Mouse (Mus musculus) hindbrain, embryonic 11.5 days (tissue): ENCODE measurements around the gene Hoxc9. TPM values are rescaled to one million over a fixed set of nuclear protein-coding genes. Genes with fewer than 3 reads are reported as not detected.

Experiments
- ATAC-seq: fragments of 200-750 bp; cut with Nextera tagmentation; 2 replicates; pipeline ENCODE4 v1.8.0; 2017; ENCODE audit warnings: mild to moderate bottlenecking, moderate TSS enrichment, moderate library complexity; ENCODE audit not compliant: low FRiP score
- DNase-seq: peaks from one replicate; pipeline ENCODE4 v3.0.0-alpha.2; 2015; ENCODE audit warnings: low spot score
- H3K27ac ChIP-seq: fragments of 300-500 bp; sonication (generic); 2 replicates; pipeline ENCODE4 v1.5.1; 2014; ENCODE audit warnings: mild to moderate bottlenecking, low read depth, low read length
- H3K27me3 ChIP-seq: fragments of 300-500 bp; sonication (generic); 2 replicates; pipeline ENCODE4 v1.6.1; 2014; ENCODE audit warnings: mild to moderate bottlenecking, low read length, moderate library complexity, mixed read lengths; ENCODE audit not compliant: control insufficient read depth, insufficient read depth
- H3K36me3 ChIP-seq: fragments of 300-500 bp; sonication (generic); 2 replicates; pipeline ENCODE4 v1.6.1; 2014; ENCODE audit warnings: mild to moderate bottlenecking, low read length, moderate library complexity, mixed read lengths; ENCODE audit not compliant: control insufficient read depth, insufficient read depth
- H3K4me1 ChIP-seq: fragments of 300-500 bp; sonication (generic); replicated peaks from 2 replicates; pipeline ENCODE4 v1.6.1; 2014; ENCODE audit warnings: low read length, mixed read lengths; ENCODE audit not compliant: control insufficient read depth, insufficient read depth
- H3K4me2 ChIP-seq: fragments of 300-500 bp; sonication (generic); replicated peaks from 2 replicates; pipeline ENCODE4 v1.6.1; 2014; ENCODE audit warnings: mild to moderate bottlenecking, low read depth, low read length
- H3K4me3 ChIP-seq: fragments of 300-500 bp; sonication (generic); 2 replicates; pipeline ENCODE4 v1.5.1; 2014; ENCODE audit warnings: low read depth, low read length
- H3K9ac ChIP-seq: fragments of 300-500 bp; sonication (generic); 2 replicates; pipeline ENCODE4 v1.6.1; 2014; ENCODE audit warnings: low read depth, low read length
- H3K9me3 ChIP-seq: fragments of 300-500 bp; sonication (generic); 2 replicates; pipeline ENCODE4 v1.6.1; 2016; ENCODE audit warnings: low read length; ENCODE audit not compliant: control insufficient read depth
- WGBS: fragments of 180-500 bp; shearing (Covaris S2); extraction: QIAGEN DNeasy Blood & Tissue Kit; methylation state at CpG from one replicate; pipeline ENCODE4 v1.1.7; 2014; 5-methylcytosine and 5-hydroxymethylcytosine counted together
- polyA plus RNA-seq: library from polyadenylated mRNA; unstranded; fragments of >200 nt; fragmentation: Nextera tagmentation; extraction: Ambion mirVana; gene quantifications from 2 replicates; pipeline ENCODE4 v1.2.1, GENCODE M21; 2014

Gene Hoxc9
- polyA plus RNA-seq, 1 experiment from 2014 or later = not detected

DNA sequence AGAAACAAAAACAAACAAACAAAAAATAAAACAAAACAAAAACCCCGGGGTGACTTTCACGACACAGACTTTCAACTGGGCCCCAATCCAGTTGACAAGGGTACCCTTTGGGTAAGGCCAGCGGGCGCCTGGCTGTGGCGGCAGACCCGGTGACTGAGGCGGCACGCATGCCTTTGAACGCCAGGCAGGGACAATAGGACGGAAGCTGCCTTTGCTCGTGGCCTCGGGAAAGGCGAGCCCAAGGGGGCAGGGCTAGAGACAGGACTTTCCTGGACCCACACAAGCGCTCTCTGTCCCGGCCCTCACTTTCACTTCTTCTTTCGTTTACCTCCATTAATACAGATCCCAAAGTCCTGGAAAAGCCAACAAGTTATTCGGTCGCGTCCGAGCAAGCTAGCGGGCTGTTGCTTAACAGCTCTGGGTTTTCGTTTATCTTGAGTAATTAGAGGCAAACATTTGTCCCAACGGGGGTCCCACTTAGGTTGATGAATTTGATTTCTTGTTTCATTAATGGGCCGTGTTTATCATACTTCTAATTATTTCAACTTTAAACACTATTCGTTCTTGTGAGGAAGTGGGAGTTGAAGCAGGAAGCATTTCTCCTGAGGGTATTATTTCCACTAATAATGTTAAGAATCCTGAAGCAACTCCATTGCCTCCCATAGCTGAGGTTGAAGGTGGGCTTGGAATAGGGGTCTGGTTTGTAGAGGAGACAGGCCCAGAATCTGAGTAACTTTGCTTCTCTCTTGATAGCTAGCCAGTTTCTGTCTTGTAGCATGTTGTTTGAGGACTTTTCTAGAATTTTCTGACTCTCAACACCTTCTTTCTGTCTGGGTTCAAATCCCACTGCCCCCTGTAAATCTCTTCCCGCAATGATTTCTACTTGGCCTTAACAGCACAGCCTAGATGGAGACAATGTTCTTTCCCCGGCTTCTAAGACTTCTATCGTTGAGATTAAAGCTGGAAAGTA, 12.3 kb upstream of the Hoxc9 start:
- Histone ChIP-seq H3K9ac (no peak overlapping the region), H3K36me3 (no peaks in the 10 kb centered on the region), H3K4me1 (no peaks in the 10 kb centered on the region), H3K4me2 (no peak overlapping the region), H3K9me3 (no peaks in the 10 kb centered on the region), H3K27me3 (peaks cover 95% of the 10 kb centered on the region), H3K27ac (no peak overlapping the region), H3K4me3 (no peak overlapping the region)
- 2% methylated on average over 28 of the region's 28 CpGs for WGBS
- no peak for DNase-seq
- ATAC-seq = no peak

DNA sequence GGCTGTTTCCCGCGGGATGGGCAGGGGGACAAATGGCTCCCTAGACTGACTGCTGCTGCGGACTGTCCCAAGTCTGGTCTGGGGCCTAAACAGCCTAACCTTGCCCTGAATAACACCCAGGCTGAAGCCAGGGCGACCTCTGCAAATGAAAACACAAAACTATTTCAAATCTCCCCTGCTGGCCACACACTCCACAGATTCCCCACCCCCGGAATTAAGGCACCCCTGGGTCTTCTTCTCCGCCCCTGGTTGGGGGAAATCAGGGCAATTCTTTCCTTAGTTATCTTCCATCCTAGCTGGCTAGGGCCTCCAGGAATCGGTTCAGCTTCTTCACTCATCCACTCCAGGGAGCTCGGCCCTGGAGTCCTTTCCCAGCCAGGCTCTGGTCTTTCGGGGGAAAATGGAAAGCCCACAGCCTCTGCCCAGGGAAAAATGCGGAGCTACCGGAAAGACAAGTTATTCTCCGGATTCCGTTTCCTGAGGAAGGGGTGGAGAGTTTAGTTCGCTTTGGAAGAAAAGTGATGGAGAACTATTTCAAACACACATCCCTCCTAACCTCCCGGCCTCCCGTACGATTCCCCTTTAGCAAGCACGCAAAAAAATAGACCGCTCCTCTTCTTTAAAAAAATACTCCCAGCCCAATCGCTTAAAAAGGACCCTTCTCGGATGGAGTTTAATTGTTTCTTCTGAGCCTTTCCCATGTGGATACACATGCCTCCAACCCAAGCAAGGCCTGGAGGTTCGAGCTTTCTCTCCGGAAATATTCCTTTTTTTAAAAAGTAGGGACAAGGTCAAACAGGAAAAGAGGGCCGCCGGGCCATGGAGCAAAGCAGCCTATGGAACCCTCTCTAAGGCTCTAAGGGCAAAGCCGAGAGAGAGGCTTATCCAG, 11.0 kb upstream of the Hoxc9 start:
- WGBS = 5% methylated on average over 26 of the region's 26 CpGs
- Histone ChIP-seq H3K9ac (no peak overlapping the region), H3K27me3 (peaks cover 96% of the 10 kb centered on the region), H3K4me3 (no peak overlapping the region), H3K36me3 (no peaks in the 10 kb centered on the region), H3K9me3 (no peaks in the 10 kb centered on the region), H3K4me1 (no peaks in the 10 kb centered on the region), H3K4me2 (no peak overlapping the region), H3K27ac (no peak overlapping the region)
- DNase-seq (no peak), ATAC-seq (no peak)

DNA sequence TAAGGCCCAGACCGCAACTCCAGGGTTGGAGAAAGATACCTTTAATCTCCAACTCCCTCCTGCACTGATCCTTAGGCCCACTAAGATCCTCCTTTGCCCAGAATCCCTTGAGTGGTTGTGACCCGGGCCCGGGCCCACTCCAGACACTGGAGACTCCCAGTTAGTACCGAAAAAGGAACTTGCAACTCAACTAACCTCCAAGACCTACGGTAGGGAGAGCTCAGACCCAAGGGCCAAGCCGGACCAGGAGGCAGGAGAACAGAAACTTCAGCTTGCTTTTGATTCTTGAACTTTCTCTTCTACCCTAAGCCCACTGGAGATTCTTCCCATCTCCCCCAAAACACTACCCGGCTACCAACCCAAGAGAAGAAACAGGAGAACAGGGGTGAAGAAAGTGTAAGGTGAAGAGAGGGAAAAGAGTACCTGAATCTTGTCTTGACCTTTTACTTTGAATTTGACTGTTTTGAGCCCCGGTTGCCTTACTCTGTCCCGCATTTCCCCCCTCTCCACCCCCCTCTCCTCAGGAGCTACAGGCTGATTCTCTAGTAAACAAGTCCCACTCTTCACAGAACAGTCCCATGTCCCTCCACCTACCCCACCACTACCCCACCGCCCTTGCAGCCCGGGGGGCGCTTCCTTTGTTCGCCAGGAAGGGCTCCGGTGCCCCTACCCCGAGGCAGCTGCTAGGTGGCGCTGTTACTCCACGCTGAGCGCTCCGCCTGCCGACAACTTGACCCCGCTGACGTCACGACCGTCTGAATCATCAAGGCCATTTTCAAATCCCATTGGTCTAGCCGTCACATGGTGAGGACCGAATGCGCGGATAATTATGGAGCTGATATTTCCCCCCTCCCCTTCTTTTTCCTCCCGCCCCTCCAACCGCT, 10.1 kb upstream of the Hoxc9 start:
- Histone ChIP-seq H3K9me3 (no peaks in the 10 kb centered on the region), H3K27me3 (peaks cover 96% of the 10 kb centered on the region), H3K4me2 (no peak overlapping the region), H3K9ac (no peak overlapping the region), H3K36me3 (no peaks in the 10 kb centered on the region), H3K4me3 (no peak overlapping the region), H3K27ac (no peak overlapping the region), H3K4me1 (no peaks in the 10 kb centered on the region)
- peak; percentile 90 for DNase-seq
- 3% methylated on average over 29 of the region's 30 CpGs for WGBS
- peak; percentile 70 for ATAC-seq

DNA sequence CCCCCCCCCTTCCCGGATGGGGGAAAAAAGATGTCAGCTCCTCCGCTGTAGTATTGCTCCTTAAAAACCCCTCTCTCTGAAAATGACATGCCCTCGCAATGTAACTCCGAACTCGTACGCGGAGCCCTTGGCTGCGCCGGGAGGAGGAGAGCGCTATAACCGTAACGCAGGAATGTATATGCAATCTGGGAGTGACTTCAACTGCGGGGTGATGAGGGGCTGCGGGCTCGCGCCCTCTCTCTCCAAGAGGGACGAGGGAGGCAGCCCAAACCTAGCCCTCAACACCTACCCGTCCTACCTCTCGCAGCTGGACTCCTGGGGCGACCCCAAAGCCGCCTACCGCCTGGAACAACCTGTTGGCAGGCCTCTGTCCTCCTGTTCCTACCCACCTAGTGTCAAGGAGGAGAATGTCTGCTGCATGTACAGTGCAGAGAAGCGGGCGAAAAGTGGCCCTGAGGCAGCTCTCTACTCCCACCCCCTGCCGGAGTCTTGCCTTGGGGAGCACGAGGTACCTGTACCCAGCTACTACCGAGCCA, 9.4 kb upstream of the Hoxc9 start, which contains the start of gene Hoxc10:
Gene Hoxc10, plus strand, starts transcription at position 21 of the 536 bp plus-strand sequence.
- Histone ChIP-seq H3K9ac (no peak within 1 kb of the TSS), H3K36me3 (no peaks in the 10 kb centered on the region), H3K4me2 (no peak within 1 kb of the TSS), H3K4me3 (no peak within 1 kb of the TSS), H3K4me1 (no peaks in the 10 kb centered on the region), H3K9me3 (no peaks in the 10 kb centered on the region), H3K27ac (no peak within 1 kb of the TSS), H3K27me3 (peaks cover 95% of the 10 kb centered on the region)
- DNase-seq (no peak), ATAC-seq (0 out of 2 replicates have a peak, but pooled peaks have one; percentile 19)
- WGBS = 4% methylated on average over 27 of the region's 27 CpGs

DNA sequence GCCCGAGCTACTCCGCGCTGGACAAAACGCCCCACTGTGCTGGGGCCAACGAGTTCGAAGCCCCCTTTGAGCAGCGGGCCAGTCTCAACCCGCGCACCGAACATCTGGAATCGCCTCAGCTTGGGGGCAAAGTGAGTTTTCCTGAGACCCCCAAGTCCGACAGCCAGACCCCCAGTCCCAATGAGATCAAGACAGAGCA, 9.0 kb upstream of the Hoxc9 start, which contains the start of gene Hoxc5:
Gene Hoxc5, plus strand, starts transcription at position 132 of the 199 bp plus-strand sequence.
- no peak for DNase-seq
- WGBS = 4% methylated on average over 12 of the region's 12 CpGs
- Histone ChIP-seq H3K4me1 (no peaks in the 10 kb centered on the region), H3K27ac (no peak within 1 kb of the TSS), H3K9me3 (no peaks in the 10 kb centered on the region), H3K27me3 (peaks cover 97% of the 10 kb centered on the region), H3K4me2 (no peak within 1 kb of the TSS), H3K9ac (no peak within 1 kb of the TSS), H3K36me3 (no peaks in the 10 kb centered on the region), H3K4me3 (no peak within 1 kb of the TSS)
- ATAC-seq = no peak

DNA sequence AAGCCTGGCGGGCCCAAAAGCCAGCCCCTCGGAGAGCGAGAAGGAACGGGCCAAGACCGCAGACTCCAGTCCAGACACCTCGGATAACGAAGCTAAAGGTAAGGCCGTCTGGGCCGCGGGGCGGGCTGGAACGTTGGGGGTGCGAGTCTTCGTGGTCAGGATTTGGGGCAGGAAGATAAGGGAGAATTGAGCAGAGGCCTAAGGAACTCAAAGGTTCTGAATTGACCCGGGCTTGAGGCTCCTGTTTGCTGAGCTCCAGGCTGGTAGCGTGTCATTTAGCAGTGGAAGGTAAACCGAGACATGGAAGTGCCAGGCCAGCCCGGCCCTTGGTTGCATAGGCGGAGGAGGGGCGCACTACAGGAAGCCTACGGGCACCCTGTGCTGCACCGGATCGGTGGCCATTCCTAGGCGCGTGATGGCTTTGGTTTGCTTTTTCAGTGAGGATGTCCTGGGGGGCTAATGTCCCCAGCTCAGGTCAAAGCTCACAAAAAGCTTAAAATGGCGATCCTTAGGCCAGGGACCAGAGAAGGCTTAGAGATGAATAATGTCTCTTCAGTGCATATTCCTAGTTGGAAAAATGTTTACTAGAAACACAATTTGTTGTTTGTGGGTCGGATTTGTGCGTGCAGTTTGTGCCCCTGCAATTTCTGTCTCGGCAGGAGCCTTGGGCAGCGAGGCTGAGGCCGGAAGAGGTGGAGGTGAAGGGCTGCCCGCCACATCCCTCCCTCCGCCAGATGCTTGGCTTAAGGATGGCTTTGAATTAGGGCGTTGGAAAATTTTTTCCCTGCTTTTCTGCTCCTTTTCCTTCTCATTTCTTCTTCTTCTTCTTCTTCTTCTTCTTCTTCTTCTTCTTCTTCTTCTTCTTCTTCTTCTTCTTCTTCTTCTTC, 8.5 kb upstream of the Hoxc9 start:
- Histone ChIP-seq H3K27me3 (peaks cover 97% of the 10 kb centered on the region), H3K9me3 (no peaks in the 10 kb centered on the region), H3K9ac (no peak overlapping the region), H3K4me3 (no peak overlapping the region), H3K4me1 (no peaks in the 10 kb centered on the region), H3K27ac (no peak overlapping the region), H3K4me2 (no peak overlapping the region), H3K36me3 (no peaks in the 10 kb centered on the region)
- DNase-seq (no peak), ATAC-seq (no peak)
- 1% methylated on average over 34 of the region's 34 CpGs for WGBS

DNA sequence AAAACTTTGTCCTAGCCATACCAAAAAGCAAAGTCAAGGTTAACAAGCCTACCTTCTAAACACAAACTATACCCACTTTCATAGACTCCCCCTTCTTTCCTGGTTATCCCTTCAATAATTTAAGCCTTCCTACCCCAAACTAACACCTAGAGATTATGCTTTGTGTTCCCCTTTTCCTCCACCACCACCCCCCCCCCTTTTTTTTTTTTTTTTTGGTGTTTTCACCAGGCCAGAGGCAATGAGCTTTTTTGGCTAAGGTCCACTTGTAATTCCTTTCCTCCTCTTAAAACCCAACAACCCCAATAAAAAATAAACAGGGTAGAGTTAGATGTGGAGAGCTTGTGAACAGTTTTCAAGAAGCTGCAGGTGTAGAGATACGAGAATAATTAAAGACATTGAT, 6.9 kb upstream of the Hoxc9 start:
- H3K9ac ChIP-seq = no peak overlapping the region

More for the DNA sequence above, 6.9 kb upstream of the Hoxc9 start:
- Histone ChIP-seq H3K4me3 (no peak overlapping the region), H3K4me2 (no peak overlapping the region), H3K27me3 (peaks cover 96% of the 10 kb centered on the region), H3K27ac (no peak overlapping the region), H3K36me3 (no peaks in the 10 kb centered on the region), H3K4me1 (no peaks in the 10 kb centered on the region), H3K9me3 (no peaks in the 10 kb centered on the region)
- ATAC-seq = no peak
- DNase-seq = no peak
- WGBS = 50% methylated on average over 1 of the region's 1 CpGs
